Mouse (Mus musculus): ENCODE measurements at regions not wholly inside any gene's neighbourhood (a gene's known extent, or its start where the extent isn't known, plus 50 kb on each side); places are given as distances from the start of the nearest gene placed in this dataset.

DNA sequence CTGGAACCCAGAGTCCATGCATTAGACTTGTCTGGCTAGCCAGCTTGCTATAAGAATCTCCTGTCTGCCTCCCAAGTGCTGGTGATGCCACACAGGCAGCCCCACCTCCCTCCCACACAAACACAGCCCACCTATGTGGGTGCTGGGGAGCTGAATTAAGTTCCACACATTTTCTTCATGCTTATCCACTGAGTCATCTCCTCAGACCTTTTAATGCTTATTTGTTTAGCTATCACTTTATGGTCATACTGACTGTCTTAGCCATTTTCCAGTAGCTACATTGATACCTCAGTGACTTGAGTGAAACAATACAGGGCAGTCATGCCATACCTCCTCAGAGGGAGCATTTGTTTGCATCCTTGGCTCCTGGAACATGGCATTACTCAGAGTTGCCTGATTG, 531.1 kb upstream of the Id2 start:
- ATAC-seq (ENCODE audit: insufficient number of reproducible peaks, insufficient read depth, low FRiP score, low read depth), result no peak
- no peak overlapping the region for H3K4me3 ChIP-seq (ENCODE audit: low read depth, low read length)
- H3K9me3 ChIP-seq (ENCODE audit: control insufficient read depth, low read depth, low read length), result no peaks in the 10 kb centered on the region
- no peaks in the 10 kb centered on the region for H3K36me3 ChIP-seq (ENCODE audit: control insufficient read depth, insufficient read depth, low read length)
- H3K4me2 ChIP-seq (replicated peaks; ENCODE audit: low read depth, low read length), result no peak overlapping the region
- H3K9ac ChIP-seq (replicated peaks; ENCODE audit: low read depth, low read length), result no peak overlapping the region
- H3K27ac ChIP-seq (ENCODE audit: low read length), result no peak overlapping the region
- no peaks in the 10 kb centered on the region for H3K27me3 ChIP-seq (ENCODE audit: control insufficient read depth, insufficient read depth, low read length)
- no peaks in the 10 kb centered on the region for H3K4me1 ChIP-seq (ENCODE audit: control insufficient read depth, insufficient read depth, low read length)

GRCm38 (mm10) chr12:25625858-25626257, 528.9 kb upstream of the Id2 start:
- ATAC-seq (ENCODE audit: insufficient number of reproducible peaks, insufficient read depth, low FRiP score, low read depth), result no peak
- H3K27me3 ChIP-seq (ENCODE audit: control insufficient read depth, insufficient read depth, low read length), result no peaks in the 10 kb centered on the region
- H3K4me2 ChIP-seq (replicated peaks; ENCODE audit: low read depth, low read length), result no peak overlapping the region
- 60% methylated on average over 1 of the region's 1 CpGs for WGBS
- no peaks in the 10 kb centered on the region for H3K4me1 ChIP-seq (ENCODE audit: control insufficient read depth, insufficient read depth, low read length)
- no peak overlapping the region for H3K4me3 ChIP-seq (ENCODE audit: low read depth, low read length)
- no peaks in the 10 kb centered on the region for H3K9me3 ChIP-seq (ENCODE audit: control insufficient read depth, low read depth, low read length)
- no peak overlapping the region for H3K9ac ChIP-seq (replicated peaks; ENCODE audit: low read depth, low read length)
- no peak overlapping the region for H3K27ac ChIP-seq (ENCODE audit: low read length)
- no peaks in the 10 kb centered on the region for H3K36me3 ChIP-seq (ENCODE audit: control insufficient read depth, insufficient read depth, low read length)

GRCm38 (mm10) chr12:25623449-25623848, 526.5 kb upstream of the Id2 start:
- WGBS, result 96% methylated on average over 2 of the region's 2 CpGs
- H3K4me3 ChIP-seq (ENCODE audit: low read depth, low read length), result no peak overlapping the region
- no peak overlapping the region for H3K9ac ChIP-seq (replicated peaks; ENCODE audit: low read depth, low read length)
- no peaks in the 10 kb centered on the region for H3K9me3 ChIP-seq (ENCODE audit: control insufficient read depth, low read depth, low read length)
- no peak for ATAC-seq (ENCODE audit: insufficient number of reproducible peaks, insufficient read depth, low FRiP score, low read depth)
- no peak overlapping the region for H3K27ac ChIP-seq (ENCODE audit: low read length)
- H3K27me3 ChIP-seq (ENCODE audit: control insufficient read depth, insufficient read depth, low read length), result no peaks in the 10 kb centered on the region
- no peaks in the 10 kb centered on the region for H3K36me3 ChIP-seq (ENCODE audit: control insufficient read depth, insufficient read depth, low read length)
- no peak overlapping the region for H3K4me2 ChIP-seq (replicated peaks; ENCODE audit: low read depth, low read length)
- no peaks in the 10 kb centered on the region for H3K4me1 ChIP-seq (ENCODE audit: control insufficient read depth, insufficient read depth, low read length)

GRCm38 (mm10) chr12:25621142-25621541, 524.2 kb upstream of the Id2 start:
- Histone ChIP-seq H3K4me2 (replicated peaks; ENCODE audit: low read depth, low read length) (no peak overlapping the region), H3K27ac (ENCODE audit: low read length) (no peak overlapping the region), H3K4me3 (ENCODE audit: low read depth, low read length) (no peak overlapping the region), H3K4me1 (ENCODE audit: control insufficient read depth, insufficient read depth, low read length) (0 out of 2 replicates have a peak, but pooled peaks cover 8% of the 10 kb centered on the region), H3K27me3 (ENCODE audit: control insufficient read depth, insufficient read depth, low read length) (no peaks in the 10 kb centered on the region), H3K9me3 (ENCODE audit: control insufficient read depth, low read depth, low read length) (no peaks in the 10 kb centered on the region), H3K9ac (replicated peaks; ENCODE audit: low read depth, low read length) (no peak overlapping the region), H3K36me3 (ENCODE audit: control insufficient read depth, insufficient read depth, low read length) (no peaks in the 10 kb centered on the region)
- 94% methylated on average over 2 of the region's 2 CpGs for WGBS
- ATAC-seq (ENCODE audit: insufficient number of reproducible peaks, insufficient read depth, low FRiP score, low read depth), result no peak

DNA sequence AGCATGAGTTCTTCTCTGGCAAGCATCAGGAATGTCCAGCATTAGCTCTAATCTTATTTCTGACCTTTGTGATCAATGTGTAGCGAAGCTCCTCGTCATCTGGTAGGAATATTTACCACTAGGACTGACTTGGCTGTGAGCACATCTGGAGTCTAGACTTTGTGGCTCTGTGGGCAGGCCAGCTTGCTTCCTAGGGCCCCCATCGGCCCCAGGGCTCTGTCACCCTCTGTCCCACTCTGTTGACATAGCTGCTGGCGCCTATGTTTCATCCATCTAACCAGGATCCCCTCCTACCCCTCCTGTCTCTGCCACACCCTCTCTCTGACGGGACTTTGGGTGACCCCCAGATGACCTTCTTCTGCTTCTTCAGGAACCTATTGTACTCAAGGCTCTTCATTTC, 520.6 kb upstream of the Id2 start:
- WGBS, result 25% methylated on average over 5 of the region's 5 CpGs
- no peaks in the 10 kb centered on the region for H3K27me3 ChIP-seq (ENCODE audit: control insufficient read depth, insufficient read depth, low read length)
- no peaks in the 10 kb centered on the region for H3K9me3 ChIP-seq (ENCODE audit: control insufficient read depth, low read depth, low read length)
- H3K4me1 ChIP-seq (ENCODE audit: control insufficient read depth, insufficient read depth, low read length), result 0 out of 2 replicates have a peak, but pooled peaks cover 8% of the 10 kb centered on the region
- no peak for ATAC-seq (ENCODE audit: insufficient number of reproducible peaks, insufficient read depth, low FRiP score, low read depth)
- no peak overlapping the region for H3K4me3 ChIP-seq (ENCODE audit: low read depth, low read length)
- H3K36me3 ChIP-seq (ENCODE audit: control insufficient read depth, insufficient read depth, low read length), result no peaks in the 10 kb centered on the region
- no peak overlapping the region for H3K9ac ChIP-seq (replicated peaks; ENCODE audit: low read depth, low read length)
- H3K27ac ChIP-seq (ENCODE audit: low read length), result no peak overlapping the region
- no peak overlapping the region for H3K4me2 ChIP-seq (replicated peaks; ENCODE audit: low read depth, low read length)

- no peaks in the 10 kb centered on the region for H3K9me3 ChIP-seq (ENCODE audit: control insufficient read depth, low read depth, low read length)
- 67% methylated on average over 3 of the region's 3 CpGs for WGBS
- H3K4me1 ChIP-seq (ENCODE audit: control insufficient read depth, insufficient read depth, low read length), result 0 out of 2 replicates have a peak, but pooled peaks cover 8% of the 10 kb centered on the region
- no peak overlapping the region for H3K4me3 ChIP-seq (ENCODE audit: low read depth, low read length)
- H3K27ac ChIP-seq (ENCODE audit: low read length), result no peak overlapping the region
- H3K36me3 ChIP-seq (ENCODE audit: control insufficient read depth, insufficient read depth, low read length), result no peaks in the 10 kb centered on the region
- no peak for ATAC-seq (ENCODE audit: insufficient number of reproducible peaks, insufficient read depth, low FRiP score, low read depth)
- no peaks in the 10 kb centered on the region for H3K27me3 ChIP-seq (ENCODE audit: control insufficient read depth, insufficient read depth, low read length)
- no peak overlapping the region for H3K9ac ChIP-seq (replicated peaks; ENCODE audit: low read depth, low read length)
- no peak overlapping the region for H3K4me2 ChIP-seq (replicated peaks; ENCODE audit: low read depth, low read length)
These were observed 518.4 kb upstream of the Id2 start for GRCm38 (mm10) chr12:25615377-25615776.

DNA sequence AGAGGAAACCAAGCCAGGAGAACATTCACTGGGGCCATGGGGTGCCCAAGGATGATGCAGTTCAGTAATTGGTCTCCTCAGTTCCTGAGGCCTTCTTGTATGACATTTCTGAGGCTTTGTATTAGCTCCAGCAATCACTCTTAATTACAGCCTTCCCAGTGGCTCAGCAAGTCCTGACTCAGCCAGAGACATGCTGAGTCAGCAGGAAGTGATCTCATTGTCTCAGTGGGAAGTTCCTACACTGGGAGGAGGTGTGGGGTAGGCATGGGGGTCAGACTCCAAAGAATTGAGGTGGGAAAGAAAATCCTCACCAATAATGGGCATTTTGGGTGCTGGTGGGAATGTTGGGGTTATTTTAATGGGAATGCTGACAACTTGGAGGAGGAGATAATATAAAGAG, 516.5 kb upstream of the Id2 start:
- no peak overlapping the region for H3K27ac ChIP-seq (ENCODE audit: low read length)
- no peak for ATAC-seq (ENCODE audit: insufficient number of reproducible peaks, insufficient read depth, low FRiP score, low read depth)
- no peak overlapping the region for H3K4me3 ChIP-seq (ENCODE audit: low read depth, low read length)
- no peak overlapping the region for H3K4me2 ChIP-seq (replicated peaks; ENCODE audit: low read depth, low read length)
- no peak overlapping the region for H3K9ac ChIP-seq (replicated peaks; ENCODE audit: low read depth, low read length)
- no peaks in the 10 kb centered on the region for H3K9me3 ChIP-seq (ENCODE audit: control insufficient read depth, low read depth, low read length)
- H3K36me3 ChIP-seq (ENCODE audit: control insufficient read depth, insufficient read depth, low read length), result no peaks in the 10 kb centered on the region
- H3K4me1 ChIP-seq (ENCODE audit: control insufficient read depth, insufficient read depth, low read length), result 0 out of 2 replicates have a peak, but pooled peaks cover 8% of the 10 kb centered on the region
- H3K27me3 ChIP-seq (ENCODE audit: control insufficient read depth, insufficient read depth, low read length), result no peaks in the 10 kb centered on the region

GRCm38 (mm10) chr12:25609045-25609444, 512.1 kb upstream of the Id2 start:
- Histone ChIP-seq H3K4me2 (replicated peaks; ENCODE audit: low read depth, low read length) (no peak overlapping the region), H3K4me3 (ENCODE audit: low read depth, low read length) (no peak overlapping the region), H3K4me1 (ENCODE audit: control insufficient read depth, insufficient read depth, low read length) (no peaks in the 10 kb centered on the region), H3K36me3 (ENCODE audit: control insufficient read depth, insufficient read depth, low read length) (no peaks in the 10 kb centered on the region), H3K9me3 (ENCODE audit: control insufficient read depth, low read depth, low read length) (no peaks in the 10 kb centered on the region), H3K27me3 (ENCODE audit: control insufficient read depth, insufficient read depth, low read length) (no peaks in the 10 kb centered on the region), H3K27ac (ENCODE audit: low read length) (no peak overlapping the region), H3K9ac (replicated peaks; ENCODE audit: low read depth, low read length) (no peak overlapping the region)
- 62% methylated on average over 2 of the region's 2 CpGs for WGBS
- no peak for ATAC-seq (ENCODE audit: insufficient number of reproducible peaks, insufficient read depth, low FRiP score, low read depth)

DNA sequence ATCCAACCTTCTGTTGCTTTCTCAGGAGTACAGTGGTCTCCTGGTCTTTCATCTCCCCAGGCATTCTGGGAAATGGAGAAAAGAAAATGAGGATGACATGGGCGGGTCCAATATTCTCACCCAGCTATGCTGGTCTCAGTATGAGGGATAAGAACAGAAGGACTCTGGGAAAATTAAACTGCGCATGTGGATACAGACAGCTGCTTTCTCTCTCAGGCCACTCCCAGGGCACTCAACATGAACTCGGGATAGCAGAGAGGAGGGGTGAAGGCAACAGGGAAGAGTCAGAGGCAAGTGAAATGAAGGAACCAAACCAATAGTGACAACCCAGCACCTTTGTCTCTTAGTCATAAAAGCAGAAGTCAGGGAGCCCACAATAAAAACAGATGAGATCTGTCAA, 508.5 kb upstream of the Id2 start:
- ATAC-seq (ENCODE audit: insufficient number of reproducible peaks, insufficient read depth, low FRiP score, low read depth), result no peak
- no peak overlapping the region for H3K4me3 ChIP-seq (ENCODE audit: low read depth, low read length)
- 68% methylated on average over 3 of the region's 3 CpGs for WGBS
- no peaks in the 10 kb centered on the region for H3K9me3 ChIP-seq (ENCODE audit: control insufficient read depth, low read depth, low read length)
- no peaks in the 10 kb centered on the region for H3K4me1 ChIP-seq (ENCODE audit: control insufficient read depth, insufficient read depth, low read length)
- H3K27me3 ChIP-seq (ENCODE audit: control insufficient read depth, insufficient read depth, low read length), result no peaks in the 10 kb centered on the region
- H3K9ac ChIP-seq (replicated peaks; ENCODE audit: low read depth, low read length), result no peak overlapping the region
- no peaks in the 10 kb centered on the region for H3K36me3 ChIP-seq (ENCODE audit: control insufficient read depth, insufficient read depth, low read length)
- H3K27ac ChIP-seq (ENCODE audit: low read length), result no peak overlapping the region
- no peak overlapping the region for H3K4me2 ChIP-seq (replicated peaks; ENCODE audit: low read depth, low read length)
